Mouse (Mus musculus) cerebellum, adult 9-11 months (tissue): ENCODE measurements around the gene Spic.

Experiments
- DNase-seq: peaks from one replicate; pipeline ENCODE4 v3.0.0; 2022

Gene Spic

GRCm38 (mm10) chr10:88631330-88631953 lies 53.4 kb downstream of the Spic start:
- no peak for DNase-seq

GRCm38 (mm10) chr10:88630663-88631329 lies 54.0 kb downstream of the Spic start:
- no peak for DNase-seq

- DNase-seq = no peak
Observed at GRCm38 (mm10) chr10:88627052-88627451, 57.8 kb downstream of the Spic start.

- DNase-seq = no peak
Observed at GRCm38 (mm10) chr10:88626176-88626575, 58.6 kb downstream of the Spic start.
